Mouse (Mus musculus): ENCODE measurements around the gene Hells. TPM values are rescaled to one million over a fixed set of nuclear protein-coding genes. Genes with fewer than 3 reads are reported as not detected.
A peak's percentile ranks its signal among the peaks of the same experiment; 100 is the strongest.

Gene Hells
- total and polyA plus RNA-seq, 3 experiments = 17.4 to 285 (median 137) TPM

- ATAC-seq (ENCODE audit: extremely low read depth, insufficient number of reproducible peaks, low FRiP score, poor library complexity, severe bottlenecking) (no peak), DNase-seq (ENCODE audit: low spot score) (no peak)
- Histone ChIP-seq H3K4me1 (ENCODE audit: insufficient read depth, low read depth, low read length) (no peaks in the 10 kb centered on the region; the same call in 1 of the 2 replicates), H3K4me3 (ENCODE audit: low read depth, low read length) (no peak overlapping the region), H3K27me3 (ENCODE audit: insufficient read depth, low read length) (no peaks in the 10 kb centered on the region), H3K9me3 (replicated peaks) (no peaks in the 10 kb centered on the region), H3K36me3 (replicated peaks) (peaks cover 32% of the 10 kb centered on the region)
- TF ChIP-seq CTCF (IDR thresholded peaks at IDR 0.05; ENCODE audit: low read depth, low read length) (peak; percentile 52; the same call in 1 of the 2 replicates), GATA1 (IDR thresholded peaks at IDR 0.05; ENCODE audit: borderline replicate concordance, low read length) (no peak)
Observed at GRCm38 (mm10) chr19:38915677-38916076, 15.0 kb upstream of the Hells start.

DNA sequence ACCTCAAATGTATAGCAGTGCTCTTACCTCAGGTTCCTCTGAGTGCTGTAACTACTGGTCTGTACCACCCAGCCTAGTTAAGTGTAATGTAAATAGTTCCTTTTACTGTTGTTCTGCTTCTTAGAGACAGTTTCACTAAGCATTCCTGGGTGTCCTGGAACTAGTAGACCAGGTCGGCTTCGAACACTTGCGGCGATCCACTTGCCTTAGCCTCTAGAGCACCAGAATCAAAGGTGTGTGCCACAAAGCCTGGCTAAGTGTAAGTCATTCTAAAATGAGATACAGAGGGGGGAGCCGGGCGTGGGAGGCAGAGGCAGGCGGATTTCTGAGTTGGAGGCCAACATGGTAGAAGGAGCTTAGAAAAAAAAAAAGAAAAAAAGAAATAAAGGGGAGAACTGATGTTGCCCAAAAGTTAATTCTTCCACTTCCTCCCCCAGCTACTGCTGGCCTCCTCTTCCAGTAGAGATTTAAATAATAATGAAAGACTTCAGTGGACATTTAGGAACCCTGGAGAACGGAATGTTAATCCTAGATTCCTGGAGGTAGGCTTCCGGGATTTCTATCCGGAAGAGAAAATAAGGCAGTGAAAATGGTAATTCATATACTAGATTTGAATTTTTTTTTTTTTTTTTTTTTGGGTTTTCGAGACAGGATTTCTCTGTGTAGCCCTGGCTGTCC lies 2.1 kb upstream of the Hells start:
- DNase-seq (ENCODE audit: low spot score) (no peak), ATAC-seq (ENCODE audit: extremely low read depth, insufficient number of reproducible peaks, low FRiP score, poor library complexity, severe bottlenecking) (no peak)
- H3K4me3 ChIP-seq (ENCODE audit: low read depth, low read length) = no peak overlapping the region
- no peaks in the 10 kb centered on the region for H3K9me3 ChIP-seq (replicated peaks)
- no peaks in the 10 kb centered on the region for H3K27me3 ChIP-seq (ENCODE audit: insufficient read depth, low read length)
- H3K4me1 ChIP-seq (ENCODE audit: insufficient read depth, low read depth, low read length) = peaks cover 20% of the 10 kb centered on the region
- TF ChIP-seq CTCF (IDR thresholded peaks at IDR 0.05; ENCODE audit: low read depth, low read length) (no peak), GATA1 (IDR thresholded peaks at IDR 0.05; ENCODE audit: borderline replicate concordance, low read length) (no peak), GATA2 (IDR thresholded peaks at IDR 0.05; ENCODE audit: borderline replicate concordance, low read depth, low read length) (no peak), POLR2AphosphoS5 (IDR thresholded peaks at IDR 0.05; ENCODE audit: insufficient replicate concordance, low read depth, low read length) (no peak)
- peaks cover 26% of the 10 kb centered on the region for H3K36me3 ChIP-seq (replicated peaks)

DNA sequence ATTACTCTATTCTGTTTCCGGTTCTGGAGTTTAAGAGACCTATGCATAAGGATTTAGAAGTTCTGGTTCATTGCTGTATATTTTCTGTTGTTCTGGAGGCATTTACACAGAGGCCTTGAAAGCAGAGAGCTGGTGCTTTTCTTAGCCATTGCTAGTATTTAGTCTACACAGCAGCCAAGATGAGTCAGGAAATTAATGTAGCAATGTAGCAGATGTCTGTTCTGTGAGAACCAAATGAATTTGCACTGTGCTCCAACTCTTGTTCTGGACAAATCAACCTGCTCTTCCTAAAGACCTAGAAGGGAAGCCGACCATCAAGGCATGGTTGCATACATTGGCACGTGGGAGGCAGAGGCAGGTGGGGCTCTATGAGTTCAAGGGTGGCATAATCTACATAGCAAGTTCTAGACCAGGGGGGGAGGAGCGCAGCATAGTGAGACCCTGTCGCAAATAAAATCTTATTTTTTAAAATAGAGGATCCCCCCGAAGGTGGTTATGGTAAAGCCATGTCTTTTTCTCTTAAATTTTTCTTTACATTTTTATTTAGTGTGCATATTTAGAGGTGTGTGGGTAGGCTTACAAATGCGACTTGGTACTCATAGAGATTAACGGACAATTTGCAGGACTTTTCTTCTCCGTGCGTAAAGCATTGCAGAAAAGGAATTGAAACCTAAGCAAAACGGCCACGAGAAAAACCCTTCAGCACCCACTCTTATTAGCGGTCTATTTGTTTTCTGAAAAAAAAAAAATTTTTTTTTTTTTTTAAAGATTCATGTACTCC lies 1.1 kb upstream of the Hells start:
- peaks cover 36% of the 10 kb centered on the region for H3K36me3 ChIP-seq (replicated peaks)
- H3K27me3 ChIP-seq (ENCODE audit: insufficient read depth, low read length) = no peaks in the 10 kb centered on the region
- no peak for ATAC-seq (ENCODE audit: extremely low read depth, insufficient number of reproducible peaks, low FRiP score, poor library complexity, severe bottlenecking)
- no peak for TF ChIP-seq GATA1 (IDR thresholded peaks at IDR 0.05; ENCODE audit: borderline replicate concordance, low read length)
- TF ChIP-seq TAL1 (conservative IDR thresholded peaks at IDR 0.05; ENCODE audit: low read depth, low read length) = no peak
- peaks cover 26% of the 10 kb centered on the region for H3K4me1 ChIP-seq (ENCODE audit: insufficient read depth, low read depth, low read length)
- H3K4me3 ChIP-seq (ENCODE audit: low read depth, low read length) = peak overlapping the region; percentile 95
- H3K9me3 ChIP-seq (replicated peaks) = no peaks in the 10 kb centered on the region
- DNase-seq (ENCODE audit: low spot score) = no peak

GRCm38 (mm10) chr19:38930252-38930787 lies 395 bp upstream of the Hells start:
- peak; percentile 8 for DNase-seq (ENCODE audit: low spot score)
- H3K4me1 ChIP-seq (ENCODE audit: insufficient read depth, low read depth, low read length) = peaks cover 26% of the 10 kb centered on the region
- peak overlapping the region; percentile 95 for H3K4me3 ChIP-seq (ENCODE audit: low read depth, low read length)
- H3K36me3 ChIP-seq (replicated peaks) = peaks cover 39% of the 10 kb centered on the region
- TF ChIP-seq POLR2AphosphoS5 (IDR thresholded peaks at IDR 0.05; ENCODE audit: insufficient replicate concordance, low read depth, low read length) (no peak), TAL1 (conservative IDR thresholded peaks at IDR 0.05; ENCODE audit: low read depth, low read length) (no peak), GATA1 (IDR thresholded peaks at IDR 0.05; ENCODE audit: borderline replicate concordance, low read length) (no peak), GATA2 (IDR thresholded peaks at IDR 0.05; ENCODE audit: borderline replicate concordance, low read depth, low read length) (no peak), CTCF (IDR thresholded peaks at IDR 0.05; ENCODE audit: low read depth, low read length) (no peak)
- no peaks in the 10 kb centered on the region for H3K9me3 ChIP-seq (replicated peaks)
- ATAC-seq (ENCODE audit: extremely low read depth, insufficient number of reproducible peaks, low FRiP score, poor library complexity, severe bottlenecking) = no peak
- no peaks in the 10 kb centered on the region for H3K27me3 ChIP-seq (ENCODE audit: insufficient read depth, low read length)

- DNase-seq (ENCODE audit: low spot score) = no peak
- H3K4me1 ChIP-seq (ENCODE audit: insufficient read depth, low read depth, low read length) = peaks cover 30% of the 10 kb centered on the region
- no peaks in the 10 kb centered on the region for H3K27me3 ChIP-seq (ENCODE audit: insufficient read depth, low read length)
- TF ChIP-seq CTCF (IDR thresholded peaks at IDR 0.05; ENCODE audit: low read depth, low read length) = no peak
- no peak for TF ChIP-seq TAL1 (conservative IDR thresholded peaks at IDR 0.05; ENCODE audit: low read depth, low read length)
- TF ChIP-seq GATA1 (IDR thresholded peaks at IDR 0.05; ENCODE audit: borderline replicate concordance, low read length) = no peak
- TF ChIP-seq POLR2AphosphoS5 (IDR thresholded peaks at IDR 0.05; ENCODE audit: insufficient replicate concordance, low read depth, low read length) = no peak
- no peak for TF ChIP-seq GATA2 (IDR thresholded peaks at IDR 0.05; ENCODE audit: borderline replicate concordance, low read depth, low read length)
- H3K4me3 ChIP-seq (ENCODE audit: low read depth, low read length) = peak overlapping the region; percentile 95
- no peak for ATAC-seq (ENCODE audit: extremely low read depth, insufficient number of reproducible peaks, low FRiP score, poor library complexity, severe bottlenecking)
- H3K9me3 ChIP-seq (replicated peaks) = no peaks in the 10 kb centered on the region
- H3K36me3 ChIP-seq (replicated peaks) = peaks cover 48% of the 10 kb centered on the region
Observed at GRCm38 (mm10) chr19:38931566-38931890, 813 bp downstream of the Hells start.

- peaks cover 88% of the 10 kb centered on the region for H3K36me3 ChIP-seq (replicated peaks)
- ATAC-seq (ENCODE audit: extremely low read depth, insufficient number of reproducible peaks, low FRiP score, poor library complexity, severe bottlenecking) = no peak
Observed at GRCm38 (mm10) chr19:38944590-38945307, 14.0 kb downstream of the Hells start.

More at GRCm38 (mm10) chr19:38944590-38945307, 14.0 kb downstream of the Hells start:
- peaks cover 14% of the 10 kb centered on the region; the same call in 1 of the 2 replicates for H3K4me1 ChIP-seq (ENCODE audit: insufficient read depth, low read depth, low read length)
- no peaks in the 10 kb centered on the region for H3K9me3 ChIP-seq (replicated peaks)
- H3K27me3 ChIP-seq (ENCODE audit: insufficient read depth, low read length) = no peaks in the 10 kb centered on the region
- TF ChIP-seq GATA2 (IDR thresholded peaks at IDR 0.05; ENCODE audit: borderline replicate concordance, low read depth, low read length) = no peak
- no peak for TF ChIP-seq CTCF (IDR thresholded peaks at IDR 0.05; ENCODE audit: low read depth, low read length)
- TF ChIP-seq GATA1 (IDR thresholded peaks at IDR 0.05; ENCODE audit: borderline replicate concordance, low read length) = no peak
- TF ChIP-seq POLR2AphosphoS5 (IDR thresholded peaks at IDR 0.05; ENCODE audit: insufficient replicate concordance, low read depth, low read length) = no peak
- no peak for TF ChIP-seq TAL1 (conservative IDR thresholded peaks at IDR 0.05; ENCODE audit: low read depth, low read length)
- no peak overlapping the region for H3K4me3 ChIP-seq (ENCODE audit: low read depth, low read length)
- no peak for DNase-seq (ENCODE audit: low spot score)

Measured in G1E (cell line).